Mouse (Mus musculus) small intestine, adult 2 months (tissue): ENCODE data around the gene Ppp3r2.
A peak's percentile ranks its signal among the peaks of the same experiment; 100 is the strongest.

Experiments
- CTCF ChIP-seq: fragments of 200-500 bp; IDR thresholded peaks from 2 replicates; pipeline ENCODE4 v1.5.1; 2012; ENCODE audit warnings: low read depth, mild to moderate bottlenecking, control low read depth, inconsistent platforms, low read length, moderate library complexity, mixed read lengths; ENCODE audit not compliant: insufficient replicate concordance, insufficient read length; ENCODE audit errors: extremely low read depth
- POLR2A ChIP-seq: fragments of 200-500 bp; IDR thresholded peaks from 2 replicates; pipeline ENCODE4 v1.6.1; 2012; ENCODE audit warnings: low read depth, mild to moderate bottlenecking, control low read depth, inconsistent platforms, low read length, moderate library complexity

DNA sequence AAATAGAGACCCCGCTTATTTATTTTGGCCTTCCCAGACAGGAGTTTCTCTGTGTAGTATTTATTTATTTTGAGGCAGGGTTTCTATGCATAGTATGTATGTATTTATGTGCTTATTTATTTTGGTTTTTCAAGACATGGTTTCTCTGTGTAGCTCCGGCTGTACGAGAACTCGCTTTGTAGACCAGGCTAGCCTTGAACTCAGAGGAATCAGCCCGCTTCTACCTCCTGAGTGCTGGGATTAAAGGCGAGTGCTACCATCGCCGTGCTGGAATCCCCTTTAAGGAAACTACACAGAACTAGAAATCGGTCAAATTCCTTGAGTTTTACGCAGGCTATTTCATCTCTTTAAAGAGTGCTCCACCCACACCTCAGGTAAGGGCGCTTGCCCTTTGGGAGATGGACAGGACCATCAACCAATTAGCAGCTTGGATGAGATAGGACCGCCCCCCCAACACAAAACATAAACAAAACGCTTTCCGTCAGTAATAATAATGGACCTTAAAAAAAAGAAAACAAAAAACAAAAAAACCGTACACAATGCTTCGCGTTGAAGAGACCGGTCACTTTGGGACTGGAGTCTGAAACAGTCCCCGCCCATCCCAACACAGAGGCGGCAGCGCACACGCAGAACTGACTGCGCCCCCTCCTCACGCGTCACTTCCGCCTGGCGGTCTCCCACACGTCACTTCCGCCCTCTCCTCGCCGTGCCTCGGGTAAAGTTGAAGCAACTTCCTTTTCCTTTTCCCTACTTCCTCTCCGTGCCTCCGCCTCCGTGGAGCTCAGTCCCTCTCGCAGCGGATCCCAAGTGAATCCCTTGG lies 50.3 kb downstream of the Ppp3r2 start, which contains the start of gene Rnf20:
- TF ChIP-seq POLR2A (peak; percentile 72), CTCF (no peak)
